Mouse (Mus musculus) midbrain, embryonic 10.5 days (tissue): ENCODE data around the gene Cerk. TPM values are rescaled to one million over a fixed set of nuclear protein-coding genes. Genes with fewer than 3 reads are reported as not detected.
A peak's percentile ranks its signal among the peaks of the same experiment; 100 is the strongest.

Experiments used
- DNase-seq: peaks from one replicate; pipeline ENCODE4 v3.0.0-alpha.2; 2017; ENCODE audit warnings: low spot score
- H3K27ac ChIP-seq: fragments of 300-500 bp; sonication (generic); replicated peaks from 2 replicates; pipeline ENCODE4 v1.5.1; 2016; ENCODE audit warnings: mild to moderate bottlenecking
- H3K27me3 ChIP-seq: fragments of 300-500 bp; sonication (generic); 2 replicates; pipeline ENCODE4 v1.6.1; 2016; ENCODE audit warnings: low read depth, mild to moderate bottlenecking; ENCODE audit not compliant: poor library complexity, severe bottlenecking
- H3K36me3 ChIP-seq: fragments of 300-500 bp; sonication (generic); 2 replicates; pipeline ENCODE4 v1.6.1; 2016; ENCODE audit warnings: mild to moderate bottlenecking, moderate library complexity
- H3K4me1 ChIP-seq: fragments of 300-500 bp; sonication (generic); 2 replicates; pipeline ENCODE4 v1.6.1; 2016
- H3K4me3 ChIP-seq: fragments of 300-500 bp; sonication (generic); 2 replicates; pipeline ENCODE4 v1.5.1; 2016; ENCODE audit warnings: mild to moderate bottlenecking, moderate library complexity
- H3K9me3 ChIP-seq: fragments of 300-500 bp; sonication (generic); replicated peaks from 2 replicates; pipeline ENCODE4 v1.6.1; 2016; ENCODE audit warnings: mild to moderate bottlenecking
- WGBS: fragments of 180-500 bp; shearing (Covaris S2); methylation state at CpG from one replicate; pipeline ENCODE4 v1.1.7; 2016; 5-methylcytosine and 5-hydroxymethylcytosine counted together
- polyA plus RNA-seq: library from polyadenylated mRNA; unstranded; fragments of >200 nt; fragmentation: Nextera tagmentation; extraction: Ambion mirVana; gene quantifications from 2 replicates; pipeline ENCODE4 v1.2.1, GENCODE M21; 2016

The Cerk gene
- polyA plus RNA-seq, 1 experiment from 2014 or later = 13.3 TPM

DNA sequence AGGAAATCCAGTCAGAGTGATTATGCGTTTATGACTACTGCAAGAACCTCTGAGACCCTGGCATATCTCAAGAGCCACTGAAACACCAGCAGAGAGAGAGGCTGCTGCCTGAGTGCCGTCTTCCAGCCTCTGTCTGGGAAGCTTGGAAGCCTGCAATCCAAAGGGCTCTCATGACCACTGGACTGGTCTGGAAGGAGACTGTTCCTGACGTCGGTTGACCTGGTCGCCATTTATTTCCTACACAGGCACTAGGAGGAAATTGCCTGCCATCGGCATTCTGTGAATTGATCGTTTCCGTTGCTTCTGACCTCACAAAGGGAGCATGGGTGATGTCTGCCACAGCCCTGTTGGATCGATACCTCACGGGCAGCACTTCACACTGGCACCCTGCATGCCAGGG lies 9.8 kb downstream of the Cerk start:
- Histone ChIP-seq H3K4me3 (no peak overlapping the region), H3K4me1 (peaks cover 21% of the 10 kb centered on the region), H3K27me3 (no peaks in the 10 kb centered on the region), H3K27ac (no peak overlapping the region), H3K9me3 (no peaks in the 10 kb centered on the region), H3K36me3 (no peaks in the 10 kb centered on the region)
- DNase-seq = no peak
- WGBS = 91% methylated on average over 10 of the region's 10 CpGs

DNA sequence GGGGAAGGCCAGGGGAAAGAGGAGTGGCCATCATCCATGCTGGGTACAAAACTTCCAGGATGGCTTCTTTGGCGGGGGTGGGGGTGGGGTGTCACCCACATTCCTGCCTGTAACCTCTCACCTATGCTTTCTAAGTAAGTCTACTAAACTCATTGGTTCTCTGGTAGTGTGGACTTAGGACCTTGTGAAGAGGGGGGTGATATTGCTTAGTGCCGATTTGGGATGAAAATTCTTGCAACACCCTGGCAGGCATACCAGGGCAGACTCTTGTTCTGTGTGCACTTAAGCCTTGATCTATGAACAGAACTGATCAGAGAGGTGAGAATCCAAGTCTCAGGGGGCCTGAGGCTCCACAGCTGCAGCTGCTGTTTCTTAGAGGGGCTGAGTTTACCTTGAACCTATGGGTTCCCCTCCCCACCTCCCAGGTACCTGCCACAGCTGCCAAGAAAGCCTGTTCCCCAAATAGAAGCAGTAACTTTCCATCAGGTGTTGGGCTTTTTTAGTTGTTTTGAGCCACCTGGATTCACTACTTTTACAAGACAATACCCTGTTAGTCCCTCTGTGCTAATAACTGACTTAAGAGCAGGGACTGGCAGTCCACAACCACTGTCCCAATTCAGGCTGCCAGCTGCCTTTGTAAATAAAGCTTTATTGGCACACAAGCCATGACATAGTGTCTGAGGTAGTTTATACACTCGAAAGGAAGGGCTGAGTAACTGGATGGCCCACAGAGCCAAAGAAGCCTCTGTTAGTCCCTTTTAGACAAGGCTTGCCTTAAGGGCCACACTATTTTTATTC lies 10.5 kb downstream of the Cerk start:
- Histone ChIP-seq H3K4me1 (peaks cover 22% of the 10 kb centered on the region), H3K27ac (no peak overlapping the region)

DNA sequence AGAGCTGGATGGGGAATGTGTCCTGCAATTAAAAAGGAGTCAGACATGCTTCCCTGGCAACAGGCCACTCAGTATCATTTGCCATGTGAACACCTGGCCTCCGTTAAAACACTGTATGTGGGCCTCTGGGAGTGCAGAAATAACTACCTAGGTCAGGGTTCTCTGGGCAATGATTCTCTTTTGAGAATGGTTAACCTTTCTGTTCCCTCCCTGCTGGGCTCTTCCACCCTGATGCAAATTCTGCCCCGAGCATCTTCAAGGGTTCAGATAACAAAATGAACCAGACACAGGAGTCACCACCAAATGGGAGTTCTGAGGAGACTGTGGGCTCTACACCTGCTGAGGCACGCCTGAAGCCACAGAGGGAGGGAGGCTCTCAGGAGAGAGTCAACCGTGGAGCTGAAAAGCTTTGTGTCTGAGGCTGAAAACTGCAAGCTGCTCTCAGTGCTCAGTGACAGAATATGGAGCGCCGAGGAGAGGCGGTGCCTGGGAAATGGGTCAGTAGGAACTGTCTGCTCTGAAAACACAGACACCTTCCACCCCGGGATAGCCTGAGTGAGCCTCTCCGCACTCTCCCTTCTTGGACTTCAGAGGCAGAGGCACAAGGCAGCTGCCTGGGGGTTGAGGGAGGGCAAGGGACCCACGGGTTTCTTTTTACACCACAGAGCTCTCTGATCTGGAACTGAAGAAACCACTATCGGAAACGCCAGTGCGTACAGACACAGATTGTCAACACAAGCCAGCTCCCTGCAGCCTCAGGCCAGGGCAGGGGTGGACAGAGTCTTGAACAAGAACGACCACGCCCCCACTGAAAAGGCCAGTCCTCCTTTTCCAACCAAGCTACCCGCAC lies 12.6 kb downstream of the Cerk start:
- WGBS = 40% methylated on average over 16 of the region's 16 CpGs
- peaks cover 33% of the 10 kb centered on the region for H3K4me1 ChIP-seq

More for the DNA sequence above, 10.5 kb downstream of the Cerk start:
- no peaks in the 10 kb centered on the region for H3K36me3 ChIP-seq
- 84% methylated on average over 3 of the region's 3 CpGs for WGBS
- H3K9me3 ChIP-seq = no peaks in the 10 kb centered on the region
- no peak for DNase-seq
- no peaks in the 10 kb centered on the region for H3K27me3 ChIP-seq
- no peak overlapping the region for H3K4me3 ChIP-seq

DNA sequence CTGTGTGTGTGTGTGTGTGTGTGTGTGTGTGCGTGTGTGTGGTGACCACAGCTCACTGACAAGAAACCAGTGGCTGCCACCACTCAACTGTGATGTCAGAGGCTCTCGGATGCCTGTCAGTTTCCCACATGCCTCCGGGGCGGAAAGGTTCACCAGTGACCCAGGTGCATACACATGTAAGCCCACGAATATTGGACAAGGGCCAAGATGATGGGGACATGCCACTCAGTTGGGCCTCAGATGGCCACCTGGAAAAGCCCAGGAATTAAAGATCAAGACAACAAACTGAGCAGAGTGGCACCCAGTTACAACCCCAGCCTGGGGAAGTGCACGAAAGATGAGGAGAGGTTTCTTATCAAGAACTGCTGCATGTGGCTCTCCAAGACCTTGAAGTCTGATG lies 13.4 kb downstream of the Cerk start:
- Histone ChIP-seq H3K4me3 (no peak overlapping the region), H3K27me3 (no peaks in the 10 kb centered on the region), H3K36me3 (no peaks in the 10 kb centered on the region), H3K27ac (no peak overlapping the region), H3K4me1 (peaks cover 39% of the 10 kb centered on the region), H3K9me3 (no peaks in the 10 kb centered on the region)
- WGBS = 92% methylated on average over 6 of the region's 6 CpGs
- no peak for DNase-seq

More for the DNA sequence above, 12.6 kb downstream of the Cerk start:
- DNase-seq = no peak
- no peak overlapping the region for H3K27ac ChIP-seq
- no peaks in the 10 kb centered on the region for H3K27me3 ChIP-seq
- H3K36me3 ChIP-seq = no peaks in the 10 kb centered on the region
- H3K9me3 ChIP-seq = no peaks in the 10 kb centered on the region
- no peak overlapping the region for H3K4me3 ChIP-seq

DNA sequence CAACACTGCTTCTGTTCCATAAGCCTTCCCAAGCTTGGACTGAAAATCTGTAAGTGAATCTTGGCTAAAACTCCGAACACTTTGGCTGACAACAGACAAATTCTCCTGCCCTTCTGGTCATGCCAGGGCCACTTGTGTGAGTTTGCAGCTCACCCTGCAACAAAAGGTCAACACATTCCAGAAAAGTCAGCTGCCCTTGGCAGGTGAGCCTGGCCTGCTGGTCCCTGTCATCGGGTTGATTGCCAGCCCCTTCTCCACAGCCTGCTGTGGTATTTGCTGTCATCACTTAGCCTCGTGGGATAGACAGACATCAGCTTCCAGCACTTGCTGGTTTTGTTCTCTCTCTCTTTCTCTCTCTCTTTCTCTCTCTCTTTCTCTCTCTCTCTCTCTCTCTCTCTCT lies 13.8 kb downstream of the Cerk start:
- Histone ChIP-seq H3K27me3 (no peaks in the 10 kb centered on the region), H3K4me1 (peaks cover 39% of the 10 kb centered on the region), H3K27ac (no peak overlapping the region), H3K36me3 (no peaks in the 10 kb centered on the region), H3K4me3 (no peak overlapping the region), H3K9me3 (no peaks in the 10 kb centered on the region)
- no peak for DNase-seq
- WGBS = 81% methylated on average over 3 of the region's 3 CpGs

DNA sequence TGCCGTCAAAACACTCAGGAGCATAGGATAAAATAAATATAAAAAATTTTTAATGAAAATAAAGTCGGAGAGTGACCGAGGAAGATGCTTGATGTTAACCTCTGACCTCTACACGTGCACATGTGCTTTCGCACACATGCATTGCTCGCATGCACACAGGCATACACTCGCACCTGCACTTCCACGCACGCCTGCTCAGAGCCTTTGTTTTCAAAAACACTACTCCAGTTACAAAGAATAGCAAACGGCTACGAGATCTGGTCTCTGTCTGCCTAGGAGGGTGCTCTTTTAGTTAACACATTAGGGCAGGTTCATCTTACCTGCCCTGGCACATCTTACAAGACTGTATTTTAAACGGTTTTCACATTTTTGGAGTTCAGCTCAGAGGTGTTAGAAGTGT lies 14.6 kb downstream of the Cerk start:
- DNase-seq = no peak
- H3K36me3 ChIP-seq = no peaks in the 10 kb centered on the region
- no peaks in the 10 kb centered on the region for H3K27me3 ChIP-seq
- H3K4me1 ChIP-seq = peaks cover 39% of the 10 kb centered on the region
- no peaks in the 10 kb centered on the region for H3K9me3 ChIP-seq
- H3K4me3 ChIP-seq = no peak overlapping the region
- H3K27ac ChIP-seq = no peak overlapping the region
- 84% methylated on average over 12 of the region's 12 CpGs for WGBS

DNA sequence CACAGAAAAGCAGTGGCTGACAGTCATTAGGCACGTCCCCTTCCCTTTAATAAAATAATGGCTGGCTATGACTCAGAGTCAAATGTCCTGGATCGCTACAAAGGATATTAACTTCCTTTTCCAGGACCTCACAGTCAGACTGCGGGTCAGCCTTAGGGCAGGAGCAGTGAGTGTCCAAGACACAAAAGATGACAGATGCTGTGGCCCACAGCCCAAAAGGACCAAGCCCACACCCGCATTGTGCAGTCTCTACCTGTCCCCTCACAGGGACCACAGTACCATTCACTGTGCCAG lies 16.2 kb downstream of the Cerk start:
- WGBS = 81% methylated on average over 4 of the region's 4 CpGs
- DNase-seq = no peak
- H3K27me3 ChIP-seq = no peaks in the 10 kb centered on the region
- H3K4me1 ChIP-seq = peaks cover 39% of the 10 kb centered on the region
- no peak overlapping the region for H3K27ac ChIP-seq
- peaks cover 5% of the 10 kb centered on the region for H3K36me3 ChIP-seq
- H3K4me3 ChIP-seq = no peak overlapping the region
- no peaks in the 10 kb centered on the region for H3K9me3 ChIP-seq

DNA sequence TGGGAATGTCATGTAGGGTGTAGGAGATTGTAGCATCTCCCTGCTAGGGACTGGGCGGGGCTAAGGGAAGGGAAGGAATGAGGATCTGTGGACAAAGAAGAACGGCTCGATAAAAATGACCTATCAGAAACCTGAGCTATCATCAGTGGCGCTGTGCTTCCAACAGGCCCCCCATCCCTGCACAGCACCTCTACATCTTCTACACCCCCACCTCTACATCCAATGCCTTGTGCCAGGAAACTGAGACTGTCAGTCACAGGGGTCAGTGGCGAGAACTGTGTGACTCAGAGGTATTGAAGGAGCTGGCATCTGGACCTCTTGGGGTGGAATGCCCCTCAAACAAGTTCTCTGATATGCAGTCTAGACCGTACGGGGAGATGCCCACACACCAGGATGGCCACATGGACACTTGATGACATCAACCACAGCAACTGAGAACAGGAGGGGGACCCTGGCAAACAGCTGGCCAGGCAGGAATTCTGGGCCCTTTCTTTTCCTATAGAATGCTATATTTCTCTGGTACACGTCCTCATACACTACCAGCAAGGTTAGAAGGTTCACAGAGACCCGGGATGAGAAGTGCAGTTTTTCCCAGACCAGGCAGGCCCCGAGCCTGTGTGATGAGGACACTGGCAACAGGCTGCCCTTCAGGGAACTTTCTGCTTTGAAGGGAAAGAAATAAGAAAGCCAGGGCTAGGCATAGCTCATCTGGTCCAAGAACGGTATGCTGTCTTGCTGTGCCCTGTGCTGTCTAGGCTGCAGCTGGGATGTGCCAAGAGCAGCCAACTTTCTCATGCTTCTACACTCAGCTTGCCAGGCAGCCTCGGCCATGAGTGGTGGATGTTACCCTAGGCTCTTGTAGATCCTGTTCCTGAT lies 16.8 kb downstream of the Cerk start:
- WGBS = 87% methylated on average over 12 of the region's 12 CpGs
- Histone ChIP-seq H3K4me1 (peaks cover 35% of the 10 kb centered on the region), H3K4me3 (no peak overlapping the region), H3K27ac (peak overlapping the region; percentile 63), H3K36me3 (peaks cover 8% of the 10 kb centered on the region), H3K9me3 (no peaks in the 10 kb centered on the region), H3K27me3 (no peaks in the 10 kb centered on the region)
- DNase-seq = no peak

DNA sequence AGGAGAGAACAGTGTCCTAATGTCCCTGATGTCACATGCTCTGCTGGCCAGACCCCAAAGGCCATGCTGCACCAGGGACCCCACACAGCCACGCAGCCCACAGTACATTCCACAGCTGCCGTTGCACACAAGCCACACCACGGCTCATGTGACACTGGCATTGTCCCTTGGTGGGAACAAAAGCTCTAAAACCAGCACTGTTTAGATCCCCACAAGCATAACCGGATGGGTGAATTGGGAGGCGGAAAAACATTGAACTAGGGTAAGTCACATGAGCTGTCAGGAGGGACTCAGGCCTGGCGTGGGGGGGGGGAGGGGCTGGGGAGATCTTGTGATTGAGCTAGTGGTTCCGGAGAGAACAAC lies 17.5 kb downstream of the Cerk start:
- peaks cover 12% of the 10 kb centered on the region for H3K36me3 ChIP-seq
- DNase-seq = no peak
- WGBS = 54% methylated on average over 7 of the region's 7 CpGs
- peaks cover 28% of the 10 kb centered on the region for H3K4me1 ChIP-seq
- no peaks in the 10 kb centered on the region for H3K27me3 ChIP-seq
- H3K4me3 ChIP-seq = no peak overlapping the region
- H3K9me3 ChIP-seq = no peaks in the 10 kb centered on the region
- H3K27ac ChIP-seq = peak overlapping the region; percentile 63

DNA sequence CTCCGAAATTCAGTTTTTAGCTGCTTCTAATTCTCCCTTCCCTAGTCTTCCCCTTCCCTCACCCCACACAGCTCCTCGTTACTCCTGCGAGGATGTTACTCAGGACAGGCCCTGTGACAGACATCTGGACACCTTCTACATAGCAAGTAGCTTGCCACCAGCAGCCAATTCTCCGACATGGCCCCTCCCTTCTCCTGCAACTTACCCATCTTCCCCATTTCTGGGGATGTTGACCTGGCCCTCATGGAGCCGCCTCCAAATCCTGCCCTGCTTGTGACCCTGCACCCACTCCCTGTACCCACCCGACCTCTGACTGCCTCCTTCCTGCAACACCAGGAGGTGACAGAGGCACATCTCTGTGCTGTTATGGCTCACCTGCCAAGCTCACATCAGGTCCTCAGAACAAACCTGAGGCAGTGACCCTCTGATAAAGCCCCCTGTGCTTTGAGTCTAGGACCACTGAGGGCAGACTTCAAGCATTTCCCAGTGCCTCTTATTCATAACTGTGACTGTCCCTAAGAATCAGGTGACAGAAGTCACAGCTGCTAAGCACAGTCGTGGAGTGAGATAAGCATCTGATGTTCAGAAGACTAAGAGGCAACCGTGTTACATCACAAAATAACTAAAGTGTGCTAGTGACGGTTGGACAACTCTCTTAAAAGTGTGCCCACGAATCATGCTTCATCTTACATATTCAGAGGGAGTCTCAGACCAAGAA lies 18.0 kb downstream of the Cerk start:
- H3K27me3 ChIP-seq = no peaks in the 10 kb centered on the region
- no peak for DNase-seq
- H3K9me3 ChIP-seq = no peaks in the 10 kb centered on the region
- H3K4me3 ChIP-seq = no peak overlapping the region
- WGBS = 85% methylated on average over 10 of the region's 10 CpGs
- peak overlapping the region; percentile 63 for H3K27ac ChIP-seq
- H3K36me3 ChIP-seq = peaks cover 16% of the 10 kb centered on the region
- peaks cover 23% of the 10 kb centered on the region for H3K4me1 ChIP-seq

DNA sequence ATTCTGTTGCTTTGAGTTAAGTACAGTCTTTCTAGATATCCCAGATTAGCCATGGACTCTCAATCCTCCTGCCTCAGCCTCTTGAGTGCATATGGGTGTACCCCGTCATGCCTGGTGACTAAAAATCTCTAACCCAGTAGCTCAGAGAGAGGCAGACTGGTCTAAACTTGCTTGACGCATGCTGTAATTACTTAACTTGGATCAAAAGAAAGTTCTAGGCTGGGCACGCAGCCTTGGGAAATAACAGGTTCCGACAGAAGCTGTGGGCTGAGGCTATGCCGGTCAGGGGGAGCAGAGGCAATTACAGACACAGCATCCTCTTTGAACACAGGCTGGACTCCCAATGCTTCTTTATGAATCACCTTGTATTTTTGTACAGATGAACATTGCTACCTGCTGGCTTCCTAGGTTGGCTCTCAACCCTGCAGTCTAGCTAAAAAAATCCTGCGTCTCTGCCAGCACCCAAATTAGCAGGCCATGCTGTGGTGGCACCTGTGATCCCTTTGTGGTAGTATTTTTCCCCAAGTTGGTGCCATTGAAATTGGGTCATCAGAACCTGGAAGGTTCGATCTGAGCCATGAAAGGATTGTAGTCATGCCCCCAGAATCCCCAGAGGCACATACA lies 18.8 kb downstream of the Cerk start:
- H3K4me1 ChIP-seq = peaks cover 23% of the 10 kb centered on the region
- H3K4me3 ChIP-seq = no peak overlapping the region
- 94% methylated on average over 7 of the region's 7 CpGs for WGBS
- H3K27me3 ChIP-seq = no peaks in the 10 kb centered on the region
- H3K36me3 ChIP-seq = peaks cover 23% of the 10 kb centered on the region
- no peaks in the 10 kb centered on the region for H3K9me3 ChIP-seq
- DNase-seq = no peak
- H3K27ac ChIP-seq = no peak overlapping the region
